Mouse (Mus musculus) liver, embryonic 14.5 days (tissue): ENCODE results near the gene Camkk2.

Source experiments
- CTCF ChIP-seq: IDR thresholded peaks from 2 replicates; pipeline ENCODE4 v1.5.1; 2016; ENCODE audit warnings: antibody characterized with exemption, low read depth, control low read depth
- EP300 ChIP-seq: IDR thresholded peaks from 2 replicates; pipeline ENCODE4 v1.6.1; 2016; ENCODE audit warnings: antibody characterized with exemption, low read depth

DNA sequence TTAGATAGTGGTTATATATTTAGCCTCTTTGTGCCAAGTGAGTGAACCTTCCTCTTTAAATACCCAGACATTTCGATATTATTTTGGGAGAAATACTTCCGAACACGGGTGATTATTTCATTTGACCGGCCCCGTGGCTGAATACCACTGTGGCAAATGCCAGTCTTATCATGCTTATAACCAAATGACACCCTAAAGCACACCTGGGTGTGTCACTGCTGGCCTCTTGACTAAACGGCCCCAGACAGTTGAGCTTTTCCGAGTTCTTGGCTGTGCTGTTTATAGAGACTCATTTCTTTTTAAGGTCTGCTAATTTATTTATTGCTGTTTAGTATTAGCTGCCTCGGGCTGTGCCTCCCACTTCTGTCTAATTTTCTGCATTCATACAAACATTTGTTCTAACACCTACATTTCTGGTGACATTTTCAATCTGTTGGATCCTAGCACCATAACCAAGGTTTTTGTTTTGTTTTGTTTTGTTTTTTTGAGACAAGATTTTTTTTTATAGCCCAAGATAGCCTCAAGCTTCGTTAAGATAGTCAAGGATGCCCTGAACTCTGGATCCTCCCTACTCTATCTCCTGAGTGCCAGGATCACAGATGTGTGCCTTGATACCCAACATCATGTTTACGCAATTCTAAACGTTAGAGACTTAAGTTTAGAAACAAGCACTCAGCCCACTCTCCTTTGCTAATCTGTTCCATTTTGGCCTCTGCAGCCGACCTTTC, 78.9 kb downstream of the Camkk2 start:
- TF ChIP-seq CTCF (no peak), EP300 (peak; percentile 61)
